In genomic region chr17:47557179-47557578, GRCm38 (mm10) we compare ENCODE assay signal across 16 mouse cellular contexts. TPM values are rescaled to one million over a fixed set of nuclear protein-coding genes. Genes with fewer than 3 reads are reported as not detected.
DNase-seq lines count a peak whose midpoint lies in the region; ATAC-seq and TF ChIP-seq lines count a peak whose summit lies in the region.
"Had no signal": no experiment of that assay in that cellular context is flagged by ENCODE, and none has a peak within 500 bp of the region (broad histone marks: within the 10 kb centered on the region; RNA-seq: fewer than 3 reads in every experiment).

No protein-coding gene starts in this region.

- no peaks in the 10 kb centered on the region for H3K36me3 ChIP-seq in liver, embryonic 12.5 days
- peaks cover 43% of the 10 kb centered on the region for H3K36me3 ChIP-seq in thymus, adult 2 months (ENCODE audit: control insufficient read depth, insufficient read depth, low read length)
- H3K36me3 ChIP-seq in liver, embryonic 15.5 days (replicated peaks), result no peaks in the 10 kb centered on the region
- no peaks in the 10 kb centered on the region for H3K36me3 ChIP-seq in stomach, embryonic 16.5 days (ENCODE audit: control insufficient read depth, insufficient read depth, low read length)

- H3K4me3 ChIP-seq in liver, embryonic 12.5 days, result no peak overlapping the region
- H3K4me3 ChIP-seq in thymus, adult 2 months (ENCODE audit: control insufficient read depth, insufficient read depth, low read length), result no peak overlapping the region
- H3K4me3 ChIP-seq in liver, embryonic 15.5 days (replicated peaks), result no peak overlapping the region
- H3K4me3 ChIP-seq in stomach, embryonic 16.5 days (replicated peaks; ENCODE audit: low read length), result no peak overlapping the region

- no peak for TF ChIP-seq POLR2A in thymus, adult 2 months (IDR thresholded peaks at IDR 0.05; ENCODE audit: control insufficient read depth, extremely low read depth, insufficient read depth, low read length, poor library complexity)

- H3K27ac ChIP-seq in liver, embryonic 12.5 days, result peak overlapping the region; percentile 4; the same call in 1 of the 2 replicates
- H3K27ac ChIP-seq in thymus, adult 2 months (ENCODE audit: control insufficient read depth, insufficient read depth, low read length), result peak overlapping the region; percentile 66
- H3K27ac ChIP-seq in liver, embryonic 15.5 days (replicated peaks), result peak overlapping the region; percentile 41; the same call in 1 of the 2 replicates
- no peak overlapping the region for H3K27ac ChIP-seq in stomach, embryonic 16.5 days (ENCODE audit: low read length)

- no peak for TF ChIP-seq CTCF in thymus, adult 2 months (IDR thresholded peaks at IDR 0.05; ENCODE audit: borderline replicate concordance, control insufficient read depth, extremely low read depth, insufficient read depth, low read length, poor library complexity)

- no peak overlapping the region for H3K4me2 ChIP-seq in liver, embryonic 12.5 days
- H3K4me2 ChIP-seq in liver, embryonic 15.5 days, result no peak overlapping the region
- no peak overlapping the region for H3K4me2 ChIP-seq in stomach, embryonic 16.5 days (ENCODE audit: low read depth, low read length)
- H3K4me2 ChIP-seq: midbrain, embryonic 11.5 days had no signal

- H3K9ac ChIP-seq in liver, embryonic 12.5 days, result no peak overlapping the region
- no peak overlapping the region for H3K9ac ChIP-seq in liver, embryonic 15.5 days
- no peak overlapping the region for H3K9ac ChIP-seq in stomach, embryonic 16.5 days (ENCODE audit: low read length)

- H3K27me3 ChIP-seq in liver, embryonic 12.5 days (replicated peaks), result no peaks in the 10 kb centered on the region
- no peaks in the 10 kb centered on the region for H3K27me3 ChIP-seq in thymus, adult 2 months (ENCODE audit: control insufficient read depth, insufficient read depth, low read length)
- no peaks in the 10 kb centered on the region for H3K27me3 ChIP-seq in liver, embryonic 15.5 days
- H3K27me3 ChIP-seq in stomach, embryonic 16.5 days (ENCODE audit: control insufficient read depth, insufficient read depth, low read length), result no peaks in the 10 kb centered on the region

- no peak for DNase-seq in liver
- no peak for DNase-seq in thymus, adult 2 months
- DNase-seq in thymus, adult 18-20 months, result no peak
- DNase-seq in cerebellum, adult 18-20 months, result no peak
- DNase-seq: adrenal gland, postnatal 36 days; cerebellum, adult 8-10 months; kidney, adult 11 months; kidney, postnatal 10 days; retina, postnatal 1 day; right cerebral cortex, postnatal 4 days had no signal

- H3K4me1 ChIP-seq in liver, embryonic 12.5 days, result peaks cover 22% of the 10 kb centered on the region
- H3K4me1 ChIP-seq in thymus, adult 2 months (replicated peaks; ENCODE audit: control insufficient read depth, insufficient read depth, low read length), result peaks cover 43% of the 10 kb centered on the region
- peaks cover 19% of the 10 kb centered on the region for H3K4me1 ChIP-seq in liver, embryonic 15.5 days (replicated peaks)
- peaks cover 3% of the 10 kb centered on the region for H3K4me1 ChIP-seq in stomach, embryonic 16.5 days (ENCODE audit: control insufficient read depth, insufficient read depth, low read length)

- no peaks in the 10 kb centered on the region for H3K9me3 ChIP-seq in liver, embryonic 12.5 days (replicated peaks)
- no peaks in the 10 kb centered on the region for H3K9me3 ChIP-seq in liver, embryonic 15.5 days (replicated peaks)
- H3K9me3 ChIP-seq in stomach, embryonic 16.5 days (replicated peaks; ENCODE audit: control insufficient read depth, low read length), result no peaks in the 10 kb centered on the region

- 66% methylated on average over 3 of the region's 3 CpGs for WGBS in liver, embryonic 12.5 days (ENCODE audit: insufficient replicate concordance)
- 17% methylated on average over 3 of the region's 3 CpGs for WGBS in thymus, adult 2 months
- 49% methylated on average over 3 of the region's 3 CpGs for WGBS in liver, embryonic 15.5 days (ENCODE audit: insufficient replicate concordance)
- WGBS in stomach, embryonic 16.5 days, result 51% methylated on average over 3 of the region's 3 CpGs

- no peak for ATAC-seq in liver, embryonic 12.5 days
- no peak for ATAC-seq in liver, embryonic 15.5 days (ENCODE audit: insufficient read depth)
- ATAC-seq in stomach, embryonic 16.5 days (ENCODE audit: insufficient read depth, low FRiP score), result peak; percentile 23; the same call in 1 of the 2 replicates
- ATAC-seq in erythroblast, adult 5-6 weeks (replicated peaks; ENCODE audit: low FRiP score, poor library complexity, severe bottlenecking), result no peak
- ATAC-seq: forebrain, embryonic 16.5 days had no signal

RNA-seq across cellular contexts. Expression of gene Ccnd3, which starts 52.3 kb away (rescaled TPM):
- polyA plus RNA-seq in liver, embryonic 12.5 days (2016; fragmentation: Nextera tagmentation; extraction: Ambion mirVana), result 546 and 555 TPM in 2 replicates
- polyA plus RNA-seq in thymus, adult 2 months (2012; rRNA removed), result 1,622 and 2,069 TPM in 2 replicates
- 422 and 473 TPM in 2 replicates for polyA plus RNA-seq in liver, embryonic 15.5 days (2015; fragmentation: Nextera tagmentation; extraction: Ambion mirVana)
- polyA plus RNA-seq in stomach, embryonic 16.5 days (2015; fragmentation: Nextera tagmentation; extraction: Ambion mirVana), result 334 and 340 TPM in 2 replicates
- 85.3 and 115 TPM in 2 replicates for total RNA-seq in erythroblast, adult 5-6 weeks (2015; ENCODE audit: low replicate concordance)
- total RNA-seq in erythroblast, adult 5-6 weeks (2017; ENCODE audit: low replicate concordance), result 64.3 and 65.9 TPM in 2 replicates

RNA-seq across cellular contexts. Expression of gene Bysl, which starts 54.1 kb away (rescaled TPM):
- 34.6 and 35.2 TPM in 2 replicates for polyA plus RNA-seq in liver, embryonic 12.5 days (2016; fragmentation: Nextera tagmentation; extraction: Ambion mirVana)
- 14.2 and 16.9 TPM in 2 replicates for polyA plus RNA-seq in thymus, adult 2 months (2012; rRNA removed)
- polyA plus RNA-seq in liver, embryonic 15.5 days (2015; fragmentation: Nextera tagmentation; extraction: Ambion mirVana), result 16.5 and 18.0 TPM in 2 replicates
- polyA plus RNA-seq in stomach, embryonic 16.5 days (2015; fragmentation: Nextera tagmentation; extraction: Ambion mirVana), result 21.0 and 22.1 TPM in 2 replicates
- 1.2 and 2.1 TPM in 2 replicates for total RNA-seq in erythroblast, adult 5-6 weeks (2015; ENCODE audit: low replicate concordance)
- total RNA-seq in erythroblast, adult 5-6 weeks (2017; ENCODE audit: low replicate concordance), result 3.2 and 4.3 TPM in 2 replicates

RNA-seq across cellular contexts. Expression of gene Med20, which starts 54.2 kb away (rescaled TPM):
- polyA plus RNA-seq in liver, embryonic 12.5 days (2016; fragmentation: Nextera tagmentation; extraction: Ambion mirVana), result 31.2 and 32.6 TPM in 2 replicates
- 46.1 and 56.4 TPM in 2 replicates for polyA plus RNA-seq in thymus, adult 2 months (2012; rRNA removed)
- 21.6 and 26.0 TPM in 2 replicates for polyA plus RNA-seq in liver, embryonic 15.5 days (2015; fragmentation: Nextera tagmentation; extraction: Ambion mirVana)
- 40.7 and 47.5 TPM in 2 replicates for polyA plus RNA-seq in stomach, embryonic 16.5 days (2015; fragmentation: Nextera tagmentation; extraction: Ambion mirVana)
- total RNA-seq in erythroblast, adult 5-6 weeks (2015; ENCODE audit: low replicate concordance), result 10.4 and 19.9 TPM in 2 replicates
- 48.5 and 68.2 TPM in 2 replicates for total RNA-seq in erythroblast, adult 5-6 weeks (2017; ENCODE audit: low replicate concordance)

RNA-seq across cellular contexts. Expression of gene Gm20517, which starts 54.2 kb away (rescaled TPM):
- polyA plus RNA-seq in liver, embryonic 12.5 days (2016; fragmentation: Nextera tagmentation; extraction: Ambion mirVana), result 2.3 and 2.7 TPM in 2 replicates
- polyA plus RNA-seq in thymus, adult 2 months (2012; rRNA removed), result 2.8 and 4.5 TPM in 2 replicates
- polyA plus RNA-seq in liver, embryonic 15.5 days (2015; fragmentation: Nextera tagmentation; extraction: Ambion mirVana), result 2.1 and 2.4 TPM in 2 replicates
- 0.89 and 1.9 TPM in 2 replicates for polyA plus RNA-seq in stomach, embryonic 16.5 days (2015; fragmentation: Nextera tagmentation; extraction: Ambion mirVana)
- total RNA-seq in erythroblast, adult 5-6 weeks (2015; ENCODE audit: low replicate concordance), result 2.5 and 4.8 TPM in 2 replicates
- total RNA-seq in erythroblast, adult 5-6 weeks (2017; ENCODE audit: low replicate concordance), result 6.3 and 16.2 TPM in 2 replicates

RNA-seq across cellular contexts. Expression of gene Taf8, which starts 55.1 kb away (rescaled TPM):
- 17.6 and 18.0 TPM in 2 replicates for polyA plus RNA-seq in liver, embryonic 12.5 days (2016; fragmentation: Nextera tagmentation; extraction: Ambion mirVana)
- polyA plus RNA-seq in thymus, adult 2 months (2012; rRNA removed), result 68.2 and 74.3 TPM in 2 replicates
- polyA plus RNA-seq in liver, embryonic 15.5 days (2015; fragmentation: Nextera tagmentation; extraction: Ambion mirVana), result 14.7 and 15.2 TPM in 2 replicates
- polyA plus RNA-seq in stomach, embryonic 16.5 days (2015; fragmentation: Nextera tagmentation; extraction: Ambion mirVana), result 25.7 and 27.3 TPM in 2 replicates
- total RNA-seq in erythroblast, adult 5-6 weeks (2015; ENCODE audit: low replicate concordance), result 34.5 and 36.5 TPM in 2 replicates
- total RNA-seq in erythroblast, adult 5-6 weeks (2017; ENCODE audit: low replicate concordance), result 47.1 and 67.9 TPM in 2 replicates
